Mouse (Mus musculus) stomach, postnatal 0 days (tissue): Measurements from ENCODE around the gene Crhr1.

ENCODE experiments used
- CTCF ChIP-seq: IDR thresholded peaks from 2 replicates; pipeline ENCODE4 v1.5.1; 2016; ENCODE audit warnings: antibody characterized with exemption, low read depth, mild to moderate bottlenecking, moderate library complexity
- EP300 ChIP-seq: optimal IDR thresholded peaks from 2 replicates; pipeline ENCODE3; 2016; ENCODE audit warnings: antibody characterized with exemption

DNA sequence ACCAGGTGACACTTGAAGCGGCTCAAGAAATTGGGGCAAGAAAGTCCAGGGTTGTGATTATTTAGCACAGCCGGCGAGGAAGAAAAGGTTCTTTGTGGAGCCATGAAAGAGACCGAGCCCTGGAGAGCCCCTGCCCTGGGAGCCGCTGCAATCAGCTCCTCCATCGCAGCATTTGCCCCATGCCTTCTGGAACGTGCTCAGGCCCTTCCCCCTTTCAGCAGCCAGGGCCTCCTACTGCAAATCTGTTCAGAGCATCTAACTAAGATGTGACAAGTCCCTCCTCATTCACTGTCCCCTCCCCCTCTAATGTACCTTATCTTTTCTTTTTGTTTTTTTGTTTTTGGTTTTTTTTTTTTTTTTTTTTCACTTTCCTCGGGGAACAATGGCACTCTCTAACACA lies 30.0 kb upstream of the Crhr1 start:
- TF ChIP-seq CTCF: no peak
- no peak for TF ChIP-seq EP300
